Mouse (Mus musculus): ENCODE results near the gene Trim16. TPM values are rescaled to one million over a fixed set of nuclear protein-coding genes. Genes with fewer than 3 reads are reported as not detected.
A peak's percentile ranks its signal among the peaks of the same experiment; 100 is the strongest.

Trim16 gene
- polyA plus RNA-seq, 1 experiment from 2014 or later = 16.8 TPM

- H3K9me3 ChIP-seq = no peaks in the 10 kb centered on the region
- ATAC-seq (ENCODE audit: insufficient number of reproducible peaks, insufficient read depth, low FRiP score, low TSS enrichment) = no peak
- no peak overlapping the region for H3K27ac ChIP-seq
- no peaks in the 10 kb centered on the region for H3K36me3 ChIP-seq
- 78% methylated on average over 1 of the region's 1 CpGs for WGBS
- no peaks in the 10 kb centered on the region for H3K4me1 ChIP-seq
- H3K4me2 ChIP-seq (replicated peaks) = no peak overlapping the region
- H3K9ac ChIP-seq = no peak overlapping the region
- H3K4me3 ChIP-seq = no peak overlapping the region
- no peaks in the 10 kb centered on the region for H3K27me3 ChIP-seq
Measured at GRCm38 (mm10) chr11:62875696-62876095, 55.7 kb downstream of the Trim16 start.

- Histone ChIP-seq H3K9ac (no peak overlapping the region), H3K9me3 (no peaks in the 10 kb centered on the region), H3K27ac (no peak overlapping the region)
Measured at GRCm38 (mm10) chr11:62876445-62876844, 56.4 kb downstream of the Trim16 start.

GRCm38 (mm10) chr11:62877391-62877790, 57.4 kb downstream of the Trim16 start:
- whole genome bisulfite sequencing = 88% methylated on average over 1 of the region's 1 CpGs
- Histone ChIP-seq H3K4me1 (no peaks in the 10 kb centered on the region), H3K27ac (no peak overlapping the region), H3K27me3 (no peaks in the 10 kb centered on the region), H3K4me3 (no peak overlapping the region), H3K9ac (no peak overlapping the region), H3K36me3 (no peaks in the 10 kb centered on the region), H3K9me3 (no peaks in the 10 kb centered on the region), H3K4me2 (replicated peaks) (no peak overlapping the region)
- no peak for ATAC-seq (ENCODE audit: insufficient number of reproducible peaks, insufficient read depth, low FRiP score, low TSS enrichment)

More at GRCm38 (mm10) chr11:62876445-62876844, 56.4 kb downstream of the Trim16 start:
- no peaks in the 10 kb centered on the region for H3K27me3 ChIP-seq
- no peaks in the 10 kb centered on the region for H3K4me1 ChIP-seq
- H3K4me2 ChIP-seq (replicated peaks) = no peak overlapping the region
- no peak overlapping the region for H3K4me3 ChIP-seq
- no peaks in the 10 kb centered on the region for H3K36me3 ChIP-seq
- 76% methylated on average over 4 of the region's 4 CpGs for WGBS
- ATAC-seq (ENCODE audit: insufficient number of reproducible peaks, insufficient read depth, low FRiP score, low TSS enrichment) = no peak

- Histone ChIP-seq H3K9ac (no peak overlapping the region), H3K9me3 (no peaks in the 10 kb centered on the region), H3K36me3 (no peaks in the 10 kb centered on the region), H3K27ac (0 out of 2 replicates have a peak overlapping the region, but pooled peaks have one; percentile 51), H3K27me3 (no peaks in the 10 kb centered on the region), H3K4me1 (no peaks in the 10 kb centered on the region), H3K4me2 (replicated peaks) (peak overlapping the region; percentile 71), H3K4me3 (peak overlapping the region; percentile 76)
- no peak for ATAC-seq (ENCODE audit: insufficient number of reproducible peaks, insufficient read depth, low FRiP score, low TSS enrichment)
- 36% methylated on average over 9 of the region's 9 CpGs for WGBS
Measured at GRCm38 (mm10) chr11:62878728-62879127, 58.7 kb downstream of the Trim16 start.

GRCm38 (mm10) chr11:62879220-62880048, 59.4 kb downstream of the Trim16 start, which contains the start of gene Tvp23b:
TSS of gene Tvp23b (plus strand) at chr11:62879455.
- no peaks in the 10 kb centered on the region for H3K4me1 ChIP-seq
- peak within 1 kb of the TSS; percentile 76 for H3K9ac ChIP-seq
- peak within 1 kb of the TSS; percentile 71 for H3K4me2 ChIP-seq (replicated peaks)
- H3K36me3 ChIP-seq = peaks cover 4% of the 10 kb centered on the region; the same call in 1 of the 2 replicates
- peak within 1 kb of the TSS; percentile 76 for H3K4me3 ChIP-seq
- ATAC-seq (ENCODE audit: insufficient number of reproducible peaks, insufficient read depth, low FRiP score, low TSS enrichment) = peak; percentile 93
- no peaks in the 10 kb centered on the region for H3K9me3 ChIP-seq
- peak within 1 kb of the TSS; percentile 51; the same call in 1 of the 2 replicates for H3K27ac ChIP-seq
- H3K27me3 ChIP-seq = no peaks in the 10 kb centered on the region
- 3% methylated on average over 54 of the region's 55 CpGs for WGBS

GRCm38 (mm10) chr11:62883407-62883806, 63.4 kb downstream of the Trim16 start:
- H3K36me3 ChIP-seq = peaks cover 24% of the 10 kb centered on the region
- 89% methylated on average over 8 of the region's 8 CpGs for WGBS

GRCm38 (mm10) chr11:62885323-62885722, 65.3 kb downstream of the Trim16 start:
- Histone ChIP-seq H3K9ac (no peak overlapping the region), H3K36me3 (peaks cover 34% of the 10 kb centered on the region), H3K4me3 (no peak overlapping the region), H3K4me1 (no peaks in the 10 kb centered on the region), H3K27me3 (no peaks in the 10 kb centered on the region), H3K4me2 (replicated peaks) (no peak overlapping the region), H3K9me3 (no peaks in the 10 kb centered on the region), H3K27ac (no peak overlapping the region)
- no peak for ATAC-seq (ENCODE audit: insufficient number of reproducible peaks, insufficient read depth, low FRiP score, low TSS enrichment)
- WGBS = 87% methylated on average over 5 of the region's 5 CpGs

More at GRCm38 (mm10) chr11:62883407-62883806, 63.4 kb downstream of the Trim16 start:
- no peaks in the 10 kb centered on the region for H3K4me1 ChIP-seq
- no peak overlapping the region for H3K4me2 ChIP-seq (replicated peaks)
- no peaks in the 10 kb centered on the region for H3K27me3 ChIP-seq
- no peaks in the 10 kb centered on the region for H3K9me3 ChIP-seq
- no peak for ATAC-seq (ENCODE audit: insufficient number of reproducible peaks, insufficient read depth, low FRiP score, low TSS enrichment)
- no peak overlapping the region for H3K4me3 ChIP-seq
- H3K9ac ChIP-seq = no peak overlapping the region
- H3K27ac ChIP-seq = no peak overlapping the region

- Histone ChIP-seq H3K4me2 (replicated peaks) (no peak overlapping the region), H3K9me3 (no peaks in the 10 kb centered on the region), H3K27ac (no peak overlapping the region), H3K9ac (no peak overlapping the region), H3K36me3 (peaks cover 39% of the 10 kb centered on the region), H3K4me1 (no peaks in the 10 kb centered on the region), H3K4me3 (no peak overlapping the region), H3K27me3 (no peaks in the 10 kb centered on the region)
- no peak for ATAC-seq (ENCODE audit: insufficient number of reproducible peaks, insufficient read depth, low FRiP score, low TSS enrichment)
- WGBS = 85% methylated on average over 4 of the region's 4 CpGs
Measured at GRCm38 (mm10) chr11:62890796-62891195, 70.8 kb downstream of the Trim16 start.

- Histone ChIP-seq H3K27me3 (no peaks in the 10 kb centered on the region), H3K4me1 (no peaks in the 10 kb centered on the region), H3K9ac (no peak overlapping the region), H3K4me3 (no peak overlapping the region), H3K27ac (no peak overlapping the region), H3K36me3 (peaks cover 32% of the 10 kb centered on the region), H3K9me3 (no peaks in the 10 kb centered on the region), H3K4me2 (replicated peaks) (no peak overlapping the region)
- WGBS = 91% methylated on average over 11 of the region's 11 CpGs
- ATAC-seq (ENCODE audit: insufficient number of reproducible peaks, insufficient read depth, low FRiP score, low TSS enrichment) = no peak
Measured at GRCm38 (mm10) chr11:62891763-62892162, 71.7 kb downstream of the Trim16 start.

Other genes starting within 250 kb of the Trim16 start
- gene Trpv2, start 245.7 kb upstream of the Trim16 start, polyA plus RNA-seq (2016; fragmentation: Nextera tagmentation; extraction: Ambion mirVana) = 4.5 and 5.9 TPM in 2 replicates
- gene Lrrc75a, start 171.7 kb upstream of the Trim16 start, polyA plus RNA-seq (2016; fragmentation: Nextera tagmentation; extraction: Ambion mirVana) = 22.6 and 24.4 TPM in 2 replicates
- 59.4 and 62.3 TPM in 2 replicates for gene Mmgt2, start 171.6 kb upstream of the Trim16 start, polyA plus RNA-seq (2016; fragmentation: Nextera tagmentation; extraction: Ambion mirVana)
- 16.9 and 18.7 TPM in 2 replicates for gene Zfp287, start 88.3 kb upstream of the Trim16 start, polyA plus RNA-seq (2016; fragmentation: Nextera tagmentation; extraction: Ambion mirVana)
- gene Gm10428, start 67.1 kb upstream of the Trim16 start, polyA plus RNA-seq (2016; fragmentation: Nextera tagmentation; extraction: Ambion mirVana) = not detected in 2 replicates
- 38.0 and 40.4 TPM in 2 replicates for gene Zfp286, start 30.8 kb upstream of the Trim16 start, polyA plus RNA-seq (2016; fragmentation: Nextera tagmentation; extraction: Ambion mirVana)
- 0.67 and 0.77 TPM in 2 replicates for gene Fbxw10, start 26.8 kb downstream of the Trim16 start, polyA plus RNA-seq (2016; fragmentation: Nextera tagmentation; extraction: Ambion mirVana)
- gene Tvp23b, start 59.2 kb downstream of the Trim16 start, polyA plus RNA-seq (2016; fragmentation: Nextera tagmentation; extraction: Ambion mirVana) = 60.0 and 61.7 TPM in 2 replicates
- gene Cdrt4, start 131.0 kb downstream of the Trim16 start, polyA plus RNA-seq (2016; fragmentation: Nextera tagmentation; extraction: Ambion mirVana) = 0.32 TPM in 1 of 2 replicates, not detected in the other
- 0.12 TPM in 1 of 2 replicates, not detected in the other for gene Tekt3, start 241.4 kb downstream of the Trim16 start, polyA plus RNA-seq (2016; fragmentation: Nextera tagmentation; extraction: Ambion mirVana)

All from embryonic facial prominence, embryonic 12.5 days (tissue).